Mouse (Mus musculus): ENCODE results near the gene Arhgap23.

GRCm38 (mm10) chr11:97461307-97461820, 46.0 kb downstream of the Arhgap23 start:
- TF ChIP-seq CTCF (IDR thresholded peaks at IDR 0.05; ENCODE audit: low read depth) (no peak), EP300 (IDR thresholded peaks at IDR 0.05; ENCODE audit: low read depth) (no peak)
